Mouse (Mus musculus): ENCODE measurements around the gene Polq. TPM values are rescaled to one million over a fixed set of nuclear protein-coding genes. Genes with fewer than 3 reads are reported as not detected.
"Not testable (repeated sequence)": the region's sequence is repeated elsewhere in the genome, so short reads cannot be mapped to it uniquely, and the experiment has no call there.

The Polq gene
- polyA plus RNA-seq, 1 experiment from 2014 or later = 11.1 TPM

DNA sequence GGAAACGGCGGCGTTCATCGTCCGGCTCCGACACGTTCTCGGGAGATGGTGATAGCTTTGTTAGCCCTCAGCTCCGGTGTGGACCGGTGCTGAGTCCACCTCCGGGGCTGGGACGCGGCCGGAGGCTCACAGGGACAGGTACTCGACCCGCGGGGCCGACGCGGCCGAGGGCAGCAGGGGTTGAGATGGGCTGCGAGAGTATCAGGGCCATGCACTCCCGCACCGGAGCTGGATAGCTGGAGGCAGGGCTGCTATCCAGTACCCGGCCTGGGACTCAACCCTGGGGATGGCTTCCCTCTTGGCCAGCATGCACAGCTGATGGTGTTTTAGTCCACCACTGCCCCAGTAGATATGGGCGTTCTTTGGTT, 320 bp downstream of the Polq start:
- under 1% methylated on average over 26 of the region's 26 CpGs for WGBS
- H3K27ac ChIP-seq = peak overlapping the region; percentile 79

DNA sequence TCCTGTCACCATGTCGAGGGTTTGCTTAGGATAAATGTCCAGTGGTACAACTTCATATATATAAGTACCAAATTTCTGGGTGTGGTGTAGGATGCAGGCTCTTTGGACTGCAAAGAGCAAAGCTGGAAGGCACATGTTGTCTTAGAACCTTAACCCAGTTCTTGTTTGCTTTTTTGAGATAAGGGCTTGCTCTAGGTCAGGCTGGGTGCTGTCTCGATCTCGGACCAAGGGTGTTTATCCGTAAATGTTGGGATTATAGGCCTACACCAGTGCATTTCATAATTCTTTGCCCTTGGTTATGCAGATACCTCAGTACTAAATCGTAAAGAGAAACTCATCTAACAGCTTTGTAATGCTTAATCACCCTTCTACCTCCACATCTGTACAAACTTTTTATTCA, 750 bp downstream of the Polq start:
- H3K4me3 ChIP-seq = peak overlapping the region; percentile 75
- H3K27ac ChIP-seq = peak overlapping the region; percentile 79; the same call in 1 of the 2 replicates
- peaks cover 3% of the 10 kb centered on the region; the same call in 1 of the 2 replicates for H3K36me3 ChIP-seq
- peaks cover 15% of the 10 kb centered on the region; the same call in 1 of the 2 replicates for H3K4me1 ChIP-seq
- no peaks in the 10 kb centered on the region for H3K27me3 ChIP-seq (ENCODE audit: insufficient read depth, poor library complexity, severe bottlenecking)
- H3K9me3 ChIP-seq = no peaks in the 10 kb centered on the region
- no peak for DNase-seq (ENCODE audit: low spot score)
- 47% methylated on average over 5 of the region's 5 CpGs for WGBS

More for the DNA sequence above, 320 bp downstream of the Polq start:
- Histone ChIP-seq H3K4me1 (peaks cover 15% of the 10 kb centered on the region; the same call in 1 of the 2 replicates), H3K27me3 (ENCODE audit: insufficient read depth, poor library complexity, severe bottlenecking) (no peaks in the 10 kb centered on the region), H3K36me3 (peaks cover 3% of the 10 kb centered on the region; the same call in 1 of the 2 replicates), H3K4me3 (peak overlapping the region; percentile 75), H3K9me3 (no peaks in the 10 kb centered on the region)
- peak; percentile 78 for DNase-seq (ENCODE audit: low spot score)

DNA sequence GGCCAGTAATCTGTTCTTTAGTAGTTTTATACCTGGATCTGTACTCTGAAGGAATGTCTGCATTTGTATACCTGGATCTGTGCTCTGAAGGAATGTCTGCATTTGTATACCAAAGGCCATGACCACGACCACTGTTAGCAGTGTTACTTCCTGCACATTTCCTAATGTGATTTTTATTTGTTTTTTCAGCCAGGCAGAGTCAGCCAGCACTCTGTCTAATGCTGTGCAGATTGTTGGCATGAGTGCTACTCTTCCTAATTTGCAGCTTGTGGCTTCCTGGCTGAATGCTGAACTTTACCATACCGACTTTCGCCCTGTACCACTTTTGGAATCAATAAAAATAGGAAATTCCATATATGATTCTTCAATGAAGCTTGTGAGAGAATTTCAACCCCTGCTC, 16.0 kb downstream of the Polq start:
- WGBS = 80% methylated on average over 3 of the region's 3 CpGs
- no peak for DNase-seq (ENCODE audit: low spot score)
- Histone ChIP-seq H3K27me3 (ENCODE audit: insufficient read depth, poor library complexity, severe bottlenecking) (no peaks in the 10 kb centered on the region), H3K4me3 (no peak overlapping the region), H3K4me1 (no peaks in the 10 kb centered on the region), H3K27ac (no peak overlapping the region), H3K36me3 (peaks cover 17% of the 10 kb centered on the region), H3K9me3 (no peaks in the 10 kb centered on the region)

DNA sequence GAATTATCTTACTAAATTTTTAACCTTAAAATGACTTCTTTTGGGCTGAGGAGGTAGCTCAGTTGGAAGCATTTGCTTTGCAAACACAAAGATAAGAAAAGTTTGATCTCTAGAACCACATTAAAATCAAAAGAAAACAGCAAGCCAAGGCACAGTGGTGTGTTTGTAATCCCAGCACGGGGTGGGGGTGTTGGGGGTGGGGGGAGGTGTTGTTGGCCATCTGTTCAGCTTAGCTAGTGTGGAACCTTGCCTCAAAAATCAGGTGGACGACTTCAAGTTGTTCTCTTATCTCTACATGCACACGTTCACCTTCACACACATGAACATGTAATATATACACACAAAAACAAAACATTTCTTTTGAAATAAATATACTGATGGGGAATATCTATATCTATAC, 20.4 kb downstream of the Polq start:
- 70% methylated on average over 3 of the region's 3 CpGs for WGBS
- DNase-seq (ENCODE audit: low spot score) = no peak
- H3K4me1 ChIP-seq = no peaks in the 10 kb centered on the region
- H3K27ac ChIP-seq = no peak overlapping the region
- no peaks in the 10 kb centered on the region for H3K27me3 ChIP-seq (ENCODE audit: insufficient read depth, poor library complexity, severe bottlenecking)
- peaks cover 37% of the 10 kb centered on the region; the same call in 1 of the 2 replicates for H3K36me3 ChIP-seq
- no peaks in the 10 kb centered on the region for H3K9me3 ChIP-seq
- no peak overlapping the region for H3K4me3 ChIP-seq

DNA sequence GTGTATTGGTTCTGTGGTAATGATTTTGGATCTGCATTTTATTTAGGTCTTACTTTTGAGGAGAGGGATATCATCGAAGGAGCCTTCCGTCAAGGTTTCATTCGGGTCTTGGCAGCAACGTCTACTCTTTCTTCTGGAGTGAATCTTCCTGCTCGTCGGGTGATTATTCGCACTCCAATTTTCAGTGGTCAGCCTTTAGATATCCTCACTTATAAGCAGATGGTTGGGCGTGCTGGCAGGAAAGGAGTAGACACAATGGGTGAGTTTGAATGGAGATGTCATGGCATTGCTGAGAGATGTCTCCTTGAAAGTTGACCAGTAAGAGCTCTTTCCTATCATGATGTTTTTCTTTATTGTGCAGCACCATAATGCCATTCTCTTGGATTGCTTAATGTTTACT, 23.2 kb downstream of the Polq start:
- Histone ChIP-seq H3K4me1 (no peaks in the 10 kb centered on the region), H3K4me3 (no peak overlapping the region), H3K27me3 (ENCODE audit: insufficient read depth, poor library complexity, severe bottlenecking) (no peaks in the 10 kb centered on the region), H3K36me3 (peaks cover 40% of the 10 kb centered on the region), H3K9me3 (no peaks in the 10 kb centered on the region), H3K27ac (no peak overlapping the region)
- DNase-seq (ENCODE audit: low spot score) = no peak
- 91% methylated on average over 8 of the region's 8 CpGs for WGBS

DNA sequence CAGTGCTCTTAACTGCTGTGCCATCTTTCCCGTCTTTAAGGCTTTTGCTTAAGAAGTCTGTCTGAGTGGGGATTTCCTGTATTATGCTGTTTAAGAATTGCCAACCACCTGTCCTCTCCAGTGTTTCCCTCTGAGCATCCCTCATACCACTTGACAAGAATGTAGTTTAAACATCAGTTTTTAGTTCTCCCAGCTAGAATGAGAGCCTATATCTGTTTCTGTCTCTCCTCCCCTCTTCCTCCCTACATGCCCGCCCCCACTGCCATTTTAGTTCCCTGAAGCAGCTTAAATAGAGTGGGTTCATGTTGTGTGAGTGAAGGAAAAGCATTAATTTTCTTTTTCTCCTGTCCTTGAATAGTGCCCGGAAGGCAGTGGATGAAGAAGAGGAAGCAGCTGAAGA, 48.0 kb downstream of the Polq start:
- no peaks in the 10 kb centered on the region for H3K27me3 ChIP-seq (ENCODE audit: insufficient read depth, poor library complexity, severe bottlenecking)
- peaks cover 34% of the 10 kb centered on the region for H3K36me3 ChIP-seq
- WGBS = 92% methylated on average over 3 of the region's 3 CpGs

DNA sequence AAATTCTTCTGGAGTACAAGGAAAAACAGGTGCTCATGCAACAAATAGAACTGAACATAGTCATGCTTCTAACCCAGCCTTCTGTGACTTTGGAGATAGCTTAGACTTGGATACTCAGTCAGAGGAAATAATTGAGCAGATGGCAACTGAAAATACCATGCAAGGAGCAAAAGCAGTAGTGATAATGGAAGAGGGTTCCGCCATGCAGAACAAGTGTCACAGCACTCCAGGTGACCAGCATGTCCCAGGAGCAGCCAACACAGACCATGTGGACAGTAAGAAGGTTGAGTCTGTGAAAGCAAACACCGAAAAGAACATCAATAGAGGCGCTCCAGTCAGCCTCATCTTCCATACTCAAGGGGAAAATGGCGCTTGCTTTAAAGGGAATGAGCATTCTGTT, 49.7 kb downstream of the Polq start:
- Histone ChIP-seq H3K4me1 (no peaks in the 10 kb centered on the region), H3K4me3 (no peak overlapping the region), H3K36me3 (peaks cover 32% of the 10 kb centered on the region), H3K27me3 (ENCODE audit: insufficient read depth, poor library complexity, severe bottlenecking) (no peaks in the 10 kb centered on the region), H3K27ac (no peak overlapping the region), H3K9me3 (no peaks in the 10 kb centered on the region)
- no peak for DNase-seq (ENCODE audit: low spot score)
- WGBS = 96% methylated on average over 4 of the region's 4 CpGs

More for the DNA sequence above, 48.0 kb downstream of the Polq start:
- no peaks in the 10 kb centered on the region for H3K9me3 ChIP-seq
- H3K4me1 ChIP-seq = no peaks in the 10 kb centered on the region
- DNase-seq (ENCODE audit: low spot score) = no peak
- H3K4me3 ChIP-seq = no peak overlapping the region
- no peak overlapping the region for H3K27ac ChIP-seq

DNA sequence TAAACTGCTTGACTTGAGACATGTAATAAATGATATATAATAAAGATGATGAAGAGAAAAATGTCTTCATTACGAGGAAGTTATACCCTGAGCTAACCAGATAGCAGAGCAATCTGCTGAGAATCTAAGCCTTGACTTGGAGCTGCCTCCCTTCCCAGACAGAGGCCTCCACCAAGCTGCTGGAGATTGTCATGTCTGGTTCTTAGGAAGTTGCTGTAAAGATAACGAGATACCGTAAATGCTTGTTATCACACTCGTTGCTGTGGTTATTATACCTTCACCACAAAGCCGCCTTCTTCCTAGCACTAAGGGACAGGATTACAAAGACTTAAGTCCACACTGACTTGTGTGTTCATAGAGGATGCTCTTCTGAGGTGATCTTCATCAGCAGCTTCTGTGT, 60.8 kb downstream of the Polq start:
- H3K4me3 ChIP-seq = no peak overlapping the region
- no peak overlapping the region for H3K27ac ChIP-seq
- WGBS = 77% methylated on average over 5 of the region's 5 CpGs
- H3K4me1 ChIP-seq = no peaks in the 10 kb centered on the region
- DNase-seq (ENCODE audit: low spot score) = no peak
- H3K36me3 ChIP-seq = peaks cover 36% of the 10 kb centered on the region
- no peaks in the 10 kb centered on the region for H3K27me3 ChIP-seq (ENCODE audit: insufficient read depth, poor library complexity, severe bottlenecking)
- no peaks in the 10 kb centered on the region for H3K9me3 ChIP-seq

DNA sequence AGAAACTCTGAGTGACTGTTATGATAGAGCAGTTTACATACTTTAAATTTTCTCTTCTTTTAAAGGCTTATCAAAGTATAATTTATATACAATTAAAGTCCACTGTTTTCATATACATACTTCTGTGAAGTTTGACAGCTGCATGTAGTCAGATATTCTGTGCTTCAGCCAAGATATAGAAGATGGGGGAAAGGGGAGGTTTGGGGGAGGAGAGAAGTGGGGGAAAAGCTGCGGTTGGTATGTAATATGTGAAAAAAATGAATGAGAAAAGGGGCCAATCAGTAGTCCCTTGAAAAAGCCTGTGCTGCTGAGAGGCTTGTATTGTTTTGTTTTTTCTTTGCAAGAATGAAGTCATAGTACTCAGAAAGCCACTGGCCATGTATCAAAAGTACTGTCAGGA, 78.1 kb downstream of the Polq start:
- H3K36me3 ChIP-seq = peaks cover 49% of the 10 kb centered on the region
- no peak for DNase-seq (ENCODE audit: low spot score)

DNA sequence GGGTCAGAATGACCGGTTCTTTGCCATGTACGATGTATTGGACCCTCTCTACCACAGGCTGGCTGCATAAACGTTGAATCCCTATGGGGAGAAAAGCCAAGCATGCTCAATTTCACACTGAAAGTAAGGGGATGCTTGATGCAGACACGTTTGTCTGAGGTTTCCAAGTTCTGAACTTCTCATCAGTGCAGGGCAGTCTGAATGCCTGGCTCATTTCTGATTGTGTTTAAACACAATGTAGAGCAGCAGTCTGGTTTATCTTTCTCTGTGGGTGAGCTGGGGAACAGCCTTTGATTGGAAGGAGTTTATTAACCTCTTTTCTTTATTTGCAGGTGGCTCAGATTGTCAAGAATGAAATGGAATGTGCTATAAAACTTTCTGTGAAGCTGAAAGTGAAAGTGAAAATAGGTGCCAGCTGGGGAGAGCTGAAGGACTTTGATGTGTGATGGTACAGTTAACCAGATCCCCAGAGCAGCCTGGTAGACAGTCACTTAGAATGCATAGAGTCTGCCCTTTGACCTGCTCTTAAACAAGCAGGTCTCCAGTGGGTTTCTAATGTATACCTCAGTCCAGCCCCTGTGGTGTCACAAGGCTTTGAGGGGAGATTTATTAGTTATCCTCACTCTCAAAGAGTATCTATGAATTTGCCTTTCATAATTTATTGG, 82.7 kb downstream of the Polq start:
- Histone ChIP-seq H3K4me1 (no peaks in the 10 kb centered on the region), H3K36me3 (peaks cover 43% of the 10 kb centered on the region), H3K9me3 (no peaks in the 10 kb centered on the region), H3K27ac (no peak overlapping the region), H3K4me3 (no peak overlapping the region), H3K27me3 (ENCODE audit: insufficient read depth, poor library complexity, severe bottlenecking) (no peaks in the 10 kb centered on the region)
- WGBS = 89% methylated on average over 4 of the region's 4 CpGs
- no peak for DNase-seq (ENCODE audit: low spot score)

More for the DNA sequence above, 78.1 kb downstream of the Polq start:
- no peaks in the 10 kb centered on the region for H3K4me1 ChIP-seq
- no peaks in the 10 kb centered on the region for H3K27me3 ChIP-seq (ENCODE audit: insufficient read depth, poor library complexity, severe bottlenecking)
- 97% methylated on average over 1 of the region's 1 CpGs for WGBS
- H3K27ac ChIP-seq = no peak overlapping the region
- H3K4me3 ChIP-seq = no peak overlapping the region
- H3K9me3 ChIP-seq = no peaks in the 10 kb centered on the region

DNA sequence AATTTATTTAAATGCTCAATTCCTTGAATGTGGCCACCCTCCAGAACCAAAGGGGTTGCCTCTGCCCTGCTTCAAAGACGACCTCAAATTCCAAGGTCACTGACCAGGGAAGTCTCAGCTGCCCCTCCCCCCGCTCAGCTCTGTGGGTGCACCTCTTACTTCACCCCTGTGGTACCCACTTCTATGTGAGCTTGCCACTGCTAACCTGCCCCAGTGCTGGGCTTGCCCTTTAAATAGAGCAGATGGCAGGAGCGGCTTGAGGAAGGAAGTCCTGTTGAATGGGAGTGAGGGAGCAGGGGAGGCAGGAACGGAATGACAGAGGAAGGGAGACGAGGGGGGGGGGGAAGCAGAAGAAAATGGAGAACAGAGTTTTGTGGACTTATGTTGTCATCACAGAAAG, 97.2 kb downstream of the Polq start:
- no peak overlapping the region for H3K27ac ChIP-seq
- H3K27me3 ChIP-seq (ENCODE audit: insufficient read depth, poor library complexity, severe bottlenecking) = no peaks in the 10 kb centered on the region
- H3K9me3 ChIP-seq = no peaks in the 10 kb centered on the region
- no peaks in the 10 kb centered on the region for H3K36me3 ChIP-seq
- DNase-seq (ENCODE audit: low spot score) = no peak
- H3K4me1 ChIP-seq = peaks cover 5% of the 10 kb centered on the region; the same call in 1 of the 2 replicates
- 21% methylated on average over 5 of the region's 5 CpGs for WGBS
- no peak overlapping the region; the same call in 1 of the 2 replicates for H3K4me3 ChIP-seq

DNA sequence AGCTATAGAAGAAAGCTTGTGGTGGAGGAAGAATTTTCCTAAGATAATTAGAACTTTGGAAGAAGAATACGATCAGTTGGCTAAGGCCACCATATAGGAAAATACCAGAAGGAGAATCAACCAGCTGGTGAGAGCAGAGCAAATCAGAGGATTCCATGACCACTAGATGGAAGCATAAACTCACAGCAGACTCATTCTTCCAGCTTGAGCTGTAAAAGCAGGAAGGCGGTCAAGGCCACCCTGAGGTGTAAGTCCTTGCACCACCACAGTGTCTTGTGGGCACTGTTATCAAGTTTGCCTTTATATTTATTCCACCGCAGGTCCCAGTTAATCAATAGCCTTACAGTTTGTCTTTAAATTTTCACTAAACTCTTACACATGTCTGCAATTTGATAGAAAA, 97.7 kb downstream of the Polq start:
- Histone ChIP-seq H3K27me3 (ENCODE audit: insufficient read depth, poor library complexity, severe bottlenecking) (no peaks in the 10 kb centered on the region), H3K4me1 (peaks cover 5% of the 10 kb centered on the region; the same call in 1 of the 2 replicates), H3K9me3 (no peaks in the 10 kb centered on the region), H3K27ac (no peak overlapping the region), H3K36me3 (no peaks in the 10 kb centered on the region), H3K4me3 (no peak overlapping the region)
- WGBS = 27% methylated on average over 3 of the region's 3 CpGs
- DNase-seq (ENCODE audit: low spot score) = no peak

DNA sequence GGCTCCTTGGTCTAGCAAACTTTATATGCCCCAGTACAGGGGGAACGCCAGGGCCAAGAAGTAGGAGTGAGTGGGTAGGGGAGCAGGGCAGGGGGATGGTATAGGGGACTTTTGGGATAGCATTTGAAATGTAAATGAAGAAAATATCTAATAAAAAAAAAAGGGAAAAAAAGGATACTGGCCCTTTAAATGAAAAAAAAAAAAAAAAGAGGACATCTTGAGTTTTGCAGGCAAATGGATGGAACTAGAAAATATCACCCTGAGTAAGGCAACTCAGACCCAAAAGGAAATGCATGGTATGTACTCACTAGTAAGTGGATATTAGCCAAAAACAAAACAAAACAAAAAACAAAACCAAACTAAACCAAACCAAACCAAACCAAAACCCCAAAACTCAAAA, 113.6 kb downstream of the Polq start:
- WGBS = 77% methylated on average over 1 of the region's 1 CpGs
- H3K4me1 ChIP-seq; DNase-seq (ENCODE audit: low spot score); H3K9me3 ChIP-seq; H3K27ac ChIP-seq; H3K27me3 ChIP-seq (ENCODE audit: insufficient read depth, poor library complexity, severe bottlenecking); H3K4me3 ChIP-seq; H3K36me3 ChIP-seq: not testable (repeated sequence)

All from heart, embryonic 10.5 days (tissue).